Mouse (Mus musculus) kidney, adult 2 months (tissue): ENCODE results near the gene Nusap1. TPM values are rescaled to one million over a fixed set of nuclear protein-coding genes. Genes with fewer than 3 reads are reported as not detected.
"Not testable (repeated sequence)": the region's sequence is repeated elsewhere in the genome, so short reads cannot be mapped to it uniquely, and the experiment has no call there.

Experiments
- DNase-seq: peaks from one replicate; pipeline ENCODE4 v3.0.0; 2021
- H3K27ac ChIP-seq: fragments of 200-500 bp; 2 replicates; pipeline ENCODE4 v1.5.1; 2012; ENCODE audit warnings: low read depth, low read length, control low read depth, inconsistent platforms; ENCODE audit not compliant: insufficient read depth
- H3K27me3 ChIP-seq: fragments of 200-500 bp; replicated peaks from 2 replicates; pipeline ENCODE4 v1.6.1; 2012; ENCODE audit warnings: mild to moderate bottlenecking, moderate library complexity, low read length, inconsistent platforms; ENCODE audit not compliant: control insufficient read depth, insufficient read depth
- H3K36me3 ChIP-seq: fragments of 200-500 bp; 2 replicates; pipeline ENCODE4 v1.6.1; 2012; ENCODE audit warnings: mild to moderate bottlenecking, moderate library complexity, low read length, inconsistent platforms; ENCODE audit not compliant: control insufficient read depth, insufficient read depth
- H3K4me1 ChIP-seq: fragments of 200-500 bp; 2 replicates; pipeline ENCODE4 v1.6.1; 2011; ENCODE audit warnings: low read length; ENCODE audit not compliant: control insufficient read depth, insufficient read depth
- H3K4me3 ChIP-seq: fragments of 200-500 bp; 2 replicates; pipeline ENCODE4 v1.5.1; 2011; ENCODE audit warnings: mild to moderate bottlenecking, low read depth, low read length, control low read depth; ENCODE audit not compliant: insufficient read depth
- CTCF ChIP-seq: fragments of 200-500 bp; conservative IDR thresholded peaks from 2 replicates; pipeline ENCODE4 v1.5.1; 2011; ENCODE audit warnings: low read depth, mild to moderate bottlenecking, control low read depth, low read length, moderate library complexity, mixed read lengths; ENCODE audit not compliant: insufficient read depth, insufficient read length
- POLR2A ChIP-seq: fragments of 200-500 bp; IDR thresholded peaks from one replicate; pipeline ENCODE4 v1.6.1; 2011; ENCODE audit warnings: low read depth, low read length, control low read depth
- WGBS: fragments of 180-500 bp; shearing (Covaris S2); methylation state at CpG from one replicate; pipeline ENCODE4 v1.1.7; 2018; 5-methylcytosine and 5-hydroxymethylcytosine counted together
- polyA plus RNA-seq: library from polyadenylated mRNA; depleted of rRNA; stranded (reverse); fragments of >200 nt; gene quantifications from 2 replicates; pipeline ENCODE4 v1.2.3, GENCODE M21; 2012

Gene Nusap1
- polyA plus RNA-seq, 1 experiment: 0.25 TPM

DNA sequence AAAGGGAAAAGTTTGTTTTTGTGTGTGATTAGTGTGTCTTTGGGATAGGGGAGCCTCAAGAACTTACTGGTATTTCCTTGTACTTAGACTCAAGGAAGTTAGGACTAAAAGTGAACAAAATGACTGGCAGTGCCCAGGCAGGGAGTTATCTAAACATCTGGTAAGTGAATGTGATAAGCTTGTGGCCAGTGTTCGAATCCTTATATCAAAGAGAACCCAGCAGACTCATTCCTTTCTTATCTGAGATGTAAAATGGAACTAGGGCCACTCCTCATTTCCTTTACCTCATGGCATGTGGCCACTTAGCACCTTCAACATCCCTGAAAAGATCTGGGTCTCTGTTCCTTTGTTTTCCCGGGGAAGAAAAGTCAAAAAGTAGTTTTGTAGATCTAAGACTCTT lies 14.2 kb upstream of the Nusap1 start:
- Histone ChIP-seq H3K27me3 (no peaks in the 10 kb centered on the region), H3K4me1 (peaks cover 10% of the 10 kb centered on the region; the same call in 1 of the 2 replicates), H3K27ac (no peak overlapping the region), H3K4me3 (no peak overlapping the region), H3K36me3 (peaks cover 13% of the 10 kb centered on the region; the same call in 1 of the 2 replicates)
- WGBS: 80% methylated on average over 2 of the region's 2 CpGs
- TF ChIP-seq POLR2A: no peak
- no peak for TF ChIP-seq CTCF
- no peak for DNase-seq

DNA sequence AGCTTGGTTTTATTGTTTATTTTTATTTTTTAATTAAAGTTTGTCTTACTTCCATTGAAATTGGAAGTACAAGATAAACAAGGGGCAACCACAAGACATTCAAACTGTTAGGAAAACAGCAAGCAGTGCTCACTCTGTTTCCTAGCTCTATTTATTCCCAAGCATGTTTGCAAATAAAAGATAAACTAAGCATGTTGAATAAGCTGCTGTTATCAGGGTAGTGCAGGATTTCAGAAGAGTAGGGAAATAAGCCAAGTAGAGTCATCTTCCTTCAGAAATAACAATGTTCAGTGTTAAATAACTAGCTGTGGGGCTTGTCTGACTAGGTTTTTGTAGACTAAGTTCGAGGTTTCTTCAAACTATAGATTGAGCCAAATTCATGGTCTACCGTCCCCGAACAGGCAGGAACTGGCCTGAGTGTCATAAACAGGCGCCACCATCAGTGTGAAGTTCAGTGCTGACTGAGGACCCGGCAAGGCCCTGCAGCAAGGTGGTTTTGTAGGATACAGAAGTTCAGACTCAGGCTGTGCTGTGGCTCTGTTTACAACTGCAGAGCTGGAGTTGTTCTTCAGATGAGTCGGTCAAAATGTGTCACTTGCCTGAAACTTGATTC lies 12.6 kb upstream of the Nusap1 start:
- 74% methylated on average over 6 of the region's 6 CpGs for WGBS
- H3K4me3 ChIP-seq: no peak overlapping the region
- DNase-seq: no peak
- H3K36me3 ChIP-seq: peaks cover 10% of the 10 kb centered on the region; the same call in 1 of the 2 replicates
- H3K27me3 ChIP-seq: no peaks in the 10 kb centered on the region
- no peak overlapping the region for H3K27ac ChIP-seq
- H3K4me1 ChIP-seq: peaks cover 10% of the 10 kb centered on the region; the same call in 1 of the 2 replicates
- TF ChIP-seq CTCF (no peak), POLR2A (no peak)

DNA sequence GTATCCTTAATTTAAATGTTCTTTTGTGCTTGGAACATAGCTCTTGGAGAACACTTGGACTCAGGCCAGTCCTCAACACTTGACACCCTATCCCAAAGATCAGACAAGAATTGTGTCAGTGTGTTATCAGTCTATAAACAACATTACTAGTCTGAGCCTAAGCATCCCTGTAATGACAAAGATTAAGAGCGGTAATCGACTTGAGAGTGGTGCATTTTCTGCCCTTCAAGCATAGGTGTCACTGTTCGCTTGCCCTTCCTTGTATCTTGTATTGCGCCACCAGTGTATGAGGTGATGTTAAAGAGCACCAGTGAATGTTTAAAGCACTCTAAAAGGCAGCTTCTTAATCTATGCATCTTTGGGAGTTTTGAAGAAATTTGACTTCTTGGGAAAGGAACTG lies 11.1 kb upstream of the Nusap1 start:
- H3K27ac ChIP-seq: no peak overlapping the region
- peaks cover 4% of the 10 kb centered on the region; the same call in 1 of the 2 replicates for H3K4me1 ChIP-seq
- H3K27me3 ChIP-seq: no peaks in the 10 kb centered on the region
- no peak overlapping the region for H3K4me3 ChIP-seq
- DNase-seq: no peak
- peaks cover 9% of the 10 kb centered on the region; the same call in 1 of the 2 replicates for H3K36me3 ChIP-seq
- WGBS: 91% methylated on average over 4 of the region's 4 CpGs
- 0 out of 2 replicates have a peak, but pooled peaks have one; percentile 16 for TF ChIP-seq CTCF
- no peak for TF ChIP-seq POLR2A

DNA sequence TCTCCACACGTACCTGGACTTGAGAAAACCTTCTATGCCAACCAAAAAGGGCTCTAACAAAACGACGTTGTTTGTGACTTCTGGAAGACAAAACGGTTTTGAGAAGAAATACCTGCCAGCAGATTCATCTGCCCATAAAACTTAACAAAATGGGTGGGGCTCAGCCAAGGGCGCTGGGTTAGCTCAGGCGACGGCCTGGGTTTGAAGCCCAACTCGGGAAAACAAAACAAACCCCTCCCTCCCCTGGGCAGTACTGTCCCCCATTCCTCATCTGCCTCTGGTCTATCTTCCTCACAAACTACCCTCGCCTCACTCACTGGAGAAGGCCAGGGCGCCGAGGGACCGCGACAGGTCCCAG lies 278 bp upstream of the Nusap1 start:
- H3K4me1 ChIP-seq: peaks cover 11% of the 10 kb centered on the region
- under 1% methylated on average over 13 of the region's 13 CpGs for WGBS
- no peak for DNase-seq
- TF ChIP-seq CTCF (no peak), POLR2A (no peak)
- no peaks in the 10 kb centered on the region for H3K36me3 ChIP-seq
- H3K4me3 ChIP-seq: peak overlapping the region; percentile 90
- H3K27ac ChIP-seq: no peak overlapping the region
- H3K27me3 ChIP-seq: no peaks in the 10 kb centered on the region

DNA sequence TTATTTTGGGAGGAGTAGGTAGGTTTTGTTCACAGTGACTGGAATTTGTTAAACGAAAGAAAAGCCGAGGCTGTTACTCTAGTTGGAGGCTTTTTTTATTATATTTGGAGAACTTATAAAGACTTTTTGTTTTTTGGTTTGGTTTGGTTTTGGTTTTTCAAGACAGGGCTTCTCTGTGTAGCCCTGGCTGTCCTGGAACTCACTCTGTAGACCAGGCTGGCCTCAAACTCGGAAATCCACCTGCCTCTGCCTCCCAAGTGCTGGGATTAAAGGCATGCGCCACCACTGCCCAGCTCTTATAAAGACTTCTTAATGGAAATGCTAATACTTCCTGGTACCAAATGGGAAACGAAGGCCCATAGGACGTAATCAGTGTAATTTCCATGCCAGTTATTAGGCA lies 904 bp downstream of the Nusap1 start:
- DNase-seq, H3K27ac ChIP-seq, H3K36me3 ChIP-seq, H3K27me3 ChIP-seq: not testable (repeated sequence)
- 8% methylated on average over 6 of the region's 6 CpGs for WGBS
- Histone ChIP-seq H3K4me1 (peaks cover 11% of the 10 kb centered on the region), H3K4me3 (peak overlapping the region; percentile 80)

DNA sequence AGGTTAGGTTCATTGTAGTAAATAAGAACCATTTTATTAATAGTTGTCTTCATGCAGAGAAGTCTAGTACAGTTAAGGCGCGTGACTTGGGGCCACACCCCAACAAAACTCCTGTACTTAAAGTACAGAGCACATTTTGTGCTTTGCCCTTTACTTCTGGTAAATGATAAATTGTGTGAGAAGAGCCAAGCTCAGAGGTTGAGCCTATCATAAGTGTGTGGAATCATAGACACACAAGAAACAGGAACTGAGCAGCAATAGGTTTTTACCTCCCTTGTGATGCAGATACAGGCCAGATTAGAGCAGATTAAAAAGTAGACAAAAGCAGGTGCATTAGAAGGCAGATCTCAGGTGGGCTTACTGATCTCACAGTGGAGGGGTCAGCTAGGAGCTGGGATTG lies 3.2 kb downstream of the Nusap1 start:
- H3K27ac ChIP-seq: no peak overlapping the region
- TF ChIP-seq CTCF: no peak
- TF ChIP-seq POLR2A: no peak

DNA sequence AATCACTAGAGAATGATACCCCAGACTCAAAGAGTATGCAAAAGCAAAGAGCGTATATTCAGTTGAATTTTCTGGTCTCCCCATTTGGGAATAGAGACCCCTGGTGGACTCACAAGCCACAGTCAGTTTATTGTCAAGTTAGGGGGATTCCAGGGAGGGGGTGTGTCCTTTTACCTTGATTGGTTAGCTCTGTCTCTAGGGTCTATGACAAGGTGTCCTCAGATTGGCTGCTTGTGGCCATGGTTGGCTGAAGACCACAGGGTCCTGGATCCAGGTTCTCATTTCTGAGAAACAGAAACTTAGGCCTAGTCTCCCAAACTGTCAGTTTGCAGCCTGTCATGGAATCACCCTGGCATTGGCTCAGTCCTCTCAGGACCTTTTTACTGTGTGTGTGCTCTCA lies 18.7 kb downstream of the Nusap1 start:
- H3K36me3 ChIP-seq: no peaks in the 10 kb centered on the region
- WGBS: 93% methylated on average over 1 of the region's 1 CpGs

More for the DNA sequence above, 3.2 kb downstream of the Nusap1 start:
- WGBS: 63% methylated on average over 2 of the region's 2 CpGs
- H3K4me1 ChIP-seq: peaks cover 11% of the 10 kb centered on the region
- H3K4me3 ChIP-seq: no peak overlapping the region
- no peaks in the 10 kb centered on the region for H3K27me3 ChIP-seq
- DNase-seq: peak; percentile 44
- H3K36me3 ChIP-seq: no peaks in the 10 kb centered on the region

More for the DNA sequence above, 18.7 kb downstream of the Nusap1 start:
- no peak for DNase-seq
- no peak overlapping the region for H3K27ac ChIP-seq
- no peak overlapping the region for H3K4me3 ChIP-seq
- H3K27me3 ChIP-seq: no peaks in the 10 kb centered on the region
- H3K4me1 ChIP-seq: no peaks in the 10 kb centered on the region
- TF ChIP-seq POLR2A (no peak), CTCF (no peak)
